Mouse (Mus musculus) frontal cortex, adult 2 months (tissue): ENCODE measurements around the gene Fam83c. TPM values are rescaled to one million over a fixed set of nuclear protein-coding genes. Genes with fewer than 3 reads are reported as not detected.
A peak's percentile ranks its signal among the peaks of the same experiment; 100 is the strongest.

ENCODE experiments used
- DNase-seq, 2 experiments: peaks; one replicate each; pipeline ENCODE4 v3.0.0; 2022; ENCODE audit warnings: low spot score in 1 of 2; ENCODE audit errors: extremely low spot score in 1 of 2
- polyA plus RNA-seq: library from polyadenylated mRNA; depleted of rRNA; stranded (reverse); fragments of >200 nt; gene quantifications from 2 replicates; pipeline ENCODE4 v1.2.3, GENCODE M21; 2012

Gene Fam83c
- polyA plus RNA-seq, 1 experiment: not detected

DNA sequence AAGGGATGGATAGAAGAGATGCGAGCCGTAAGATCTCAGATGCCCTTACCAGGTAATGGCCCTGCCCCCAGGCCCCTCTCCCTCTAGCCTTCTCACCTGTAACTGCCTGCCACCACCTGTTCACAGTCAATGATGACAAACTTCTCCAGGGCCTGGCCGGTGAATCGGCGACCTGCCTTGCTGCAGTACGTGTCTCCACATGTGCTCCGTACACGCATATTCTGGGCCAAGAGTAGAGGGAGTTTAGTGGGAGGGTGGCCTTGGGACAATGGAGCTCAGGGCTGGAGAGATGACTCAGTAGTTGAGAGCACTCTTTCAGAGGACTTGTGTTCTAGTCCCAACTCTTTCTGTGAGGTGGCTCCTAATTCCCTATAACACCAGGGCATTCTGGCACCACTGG is 3.8 kb downstream of the Fam83c start:
- no peak for DNase-seq

- DNase-seq: peak; percentile 68 to 88
These were observed 7.8 kb downstream of the Fam83c start, which contains the start of gene Eif6 for GRCm38 (mm10) chr2:155826630-155827424. TSS of gene Eif6 (minus strand) at chr2:155826925.

DNA sequence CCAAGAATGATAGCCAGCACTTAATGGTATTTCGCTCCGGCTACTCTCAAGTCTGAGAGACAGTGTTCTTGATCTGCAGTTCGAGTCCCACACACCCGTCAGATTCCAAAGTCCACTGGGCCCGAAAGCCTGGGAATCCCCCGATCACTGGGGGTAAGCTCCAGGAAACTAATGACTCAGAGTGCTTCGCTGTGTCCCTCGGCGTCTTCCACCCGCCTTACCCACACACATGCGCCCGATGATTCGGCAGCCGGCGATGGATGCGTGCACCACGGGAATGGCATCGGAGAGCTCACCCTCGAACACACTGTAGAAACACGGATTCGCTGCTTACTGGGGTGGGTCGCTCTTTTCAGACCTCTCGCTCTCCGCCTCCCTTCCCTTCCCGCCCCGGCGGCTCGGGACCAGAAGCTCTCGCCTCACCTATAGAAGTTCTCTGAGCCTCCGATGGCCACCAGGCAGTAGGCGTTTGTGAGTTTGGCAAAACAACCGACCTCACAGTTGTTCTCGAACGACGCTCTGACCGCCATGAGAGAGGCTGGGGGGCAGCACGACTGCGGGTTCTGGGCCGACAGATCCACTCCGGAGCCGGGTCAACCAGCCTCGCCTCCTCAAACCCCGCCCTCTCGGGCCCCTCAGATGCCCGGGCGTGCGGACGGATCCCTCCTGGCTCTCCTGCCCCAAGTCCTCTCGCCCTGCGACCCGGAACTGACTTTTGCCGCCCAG is 8.6 kb downstream of the Fam83c start:
- DNase-seq: peak in 1 of 2 experiments; percentile 43

- DNase-seq: no peak
These were observed 10.9 kb downstream of the Fam83c start for GRCm38 (mm10) chr2:155823722-155824121.

DNA sequence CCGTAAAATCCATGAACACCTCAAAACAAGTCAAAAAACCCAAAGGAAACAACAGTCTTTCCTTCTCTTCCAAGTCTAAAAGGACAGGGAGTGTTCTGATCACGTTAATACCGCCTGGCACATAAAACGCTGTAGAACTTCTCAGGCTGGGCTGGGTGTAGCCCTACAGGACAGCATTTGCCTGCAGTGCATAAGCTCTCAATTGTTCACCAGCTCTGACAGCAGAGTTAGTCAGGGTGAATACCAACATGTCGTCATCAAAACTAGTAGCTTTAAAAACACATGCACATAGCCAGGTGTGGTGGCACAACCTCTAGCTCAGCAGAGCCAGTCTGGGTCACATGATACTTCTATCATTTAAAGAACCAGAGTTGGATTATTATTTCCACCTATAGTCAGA is 13.9 kb downstream of the Fam83c start:
- no peak for DNase-seq

DNA sequence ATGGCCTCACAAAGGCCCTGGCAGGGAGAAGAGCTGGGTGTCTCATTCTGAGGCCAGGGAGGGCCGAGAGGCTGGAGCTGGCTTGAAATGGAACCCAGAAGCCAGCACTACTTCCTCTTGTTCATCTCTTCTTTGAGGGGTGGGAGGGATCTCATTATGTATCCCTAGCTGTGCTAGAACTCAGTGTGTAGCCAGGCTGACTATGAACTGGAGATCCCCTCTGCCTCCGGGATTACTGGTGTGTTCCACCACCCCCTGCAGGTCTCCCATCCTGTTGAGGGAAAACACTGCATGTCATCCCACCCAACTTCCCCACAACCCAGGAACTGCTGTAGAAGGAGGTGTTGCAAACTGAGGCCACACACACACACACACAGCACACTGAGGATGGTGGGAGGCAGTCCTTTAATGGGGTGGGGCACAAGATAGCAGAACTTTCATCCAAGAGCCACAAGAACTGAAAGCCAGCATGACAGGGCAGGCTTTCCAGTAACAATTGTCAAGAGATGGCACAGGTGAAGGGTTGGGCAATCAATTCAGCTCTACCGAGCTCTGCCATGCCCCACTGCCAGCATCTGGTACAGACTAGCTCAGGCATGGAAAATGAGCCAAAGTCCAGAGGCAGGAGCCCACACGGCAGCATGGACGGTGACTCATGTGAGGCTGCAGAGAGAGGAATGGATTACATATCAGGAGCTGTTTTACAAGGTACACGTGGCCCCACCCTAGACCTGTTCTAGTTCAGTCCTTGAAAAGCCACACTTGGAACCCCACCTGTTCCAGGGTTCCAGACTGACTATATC is 15.0 kb downstream of the Fam83c start:
- peak in 1 of 2 experiments; percentile 33 for DNase-seq

DNA sequence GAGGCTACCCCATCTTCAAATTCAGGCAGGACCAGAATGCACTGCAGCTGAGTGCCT is 15.4 kb downstream of the Fam83c start, which contains the start of gene BC029722:
Gene BC029722 (minus strand): TSS at position 35 of the 57 bp plus-strand sequence.
- DNase-seq: no peak

GRCm38 (mm10) chr2:155818596-155819391 is 15.9 kb downstream of the Fam83c start:
- DNase-seq: peak; percentile 92 to 95

GRCm38 (mm10) chr2:155817301-155818245 is 17.1 kb downstream of the Fam83c start:
- no peak for DNase-seq

DNA sequence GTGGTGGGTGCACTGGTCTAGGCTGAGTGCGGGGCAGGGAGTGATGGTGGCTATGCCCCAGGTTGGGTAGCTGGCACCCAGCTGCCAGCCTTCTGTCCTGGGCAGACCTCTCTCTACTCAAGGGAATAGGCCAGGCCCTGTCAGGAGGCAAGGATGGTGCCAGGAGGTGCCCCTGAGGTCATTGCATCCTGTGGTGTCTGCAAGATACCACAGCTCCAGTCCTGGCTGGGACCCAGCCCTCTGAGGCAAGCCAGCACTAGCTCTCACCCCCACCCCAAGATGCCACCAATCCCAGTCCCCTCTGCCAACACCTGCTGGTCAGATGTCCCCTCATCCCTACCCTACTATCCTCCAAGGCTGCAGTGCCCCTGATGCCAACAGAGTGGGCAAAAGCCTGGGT is 18.5 kb downstream of the Fam83c start:
- DNase-seq: no peak

GRCm38 (mm10) chr2:155814829-155815228 is 19.8 kb downstream of the Fam83c start:
- DNase-seq: peak in 1 of 2 experiments; percentile 44

DNA sequence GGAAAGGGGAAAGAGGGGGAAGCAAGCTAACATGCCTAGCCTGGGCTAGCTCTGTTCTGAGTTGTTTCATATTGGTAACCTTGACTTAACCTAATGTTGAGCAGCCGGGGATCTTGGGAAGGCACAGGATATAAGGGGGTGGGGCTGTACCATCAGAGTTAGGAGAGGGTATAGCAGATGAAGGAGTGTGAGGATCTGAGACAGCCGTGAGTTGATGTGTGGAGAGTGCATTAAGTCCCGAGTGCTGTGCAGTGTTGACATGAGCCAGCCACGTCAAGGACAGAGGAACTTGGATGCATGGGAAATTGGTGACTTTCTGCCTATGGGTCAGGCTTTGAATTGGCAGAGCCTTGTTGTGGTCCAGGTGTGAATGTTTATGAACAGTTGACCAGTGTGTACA is 22.0 kb downstream of the Fam83c start:
- no peak for DNase-seq

DNA sequence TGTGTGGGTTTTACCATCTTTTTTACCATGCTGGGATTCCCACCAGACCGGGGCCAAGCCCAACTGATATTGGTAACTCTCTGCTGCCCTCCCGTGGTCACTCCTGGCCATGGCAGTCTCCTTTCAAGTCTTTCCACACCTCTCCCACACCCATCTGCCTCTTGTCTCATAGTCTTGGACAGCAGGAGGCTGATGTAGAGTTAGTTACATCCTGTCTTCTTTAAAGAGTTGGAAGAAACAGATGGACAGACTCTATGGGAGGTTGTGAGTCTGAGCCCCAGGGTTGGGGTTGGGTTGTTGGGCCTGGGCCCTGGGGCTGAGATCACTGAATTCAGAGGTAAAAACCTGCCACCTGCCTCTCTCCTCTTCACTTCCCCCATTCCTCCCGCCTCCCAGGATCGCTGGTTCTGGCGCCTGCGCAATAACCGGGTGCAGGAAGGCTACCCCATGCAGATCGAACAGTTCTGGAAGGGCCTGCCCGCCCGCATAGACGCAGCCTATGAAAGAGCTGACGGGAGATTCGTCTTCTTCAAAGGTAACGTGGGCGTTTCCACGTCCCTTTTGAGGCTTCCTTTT is 22.7 kb downstream of the Fam83c start:
- peak; percentile 89 to 96 for DNase-seq

DNA sequence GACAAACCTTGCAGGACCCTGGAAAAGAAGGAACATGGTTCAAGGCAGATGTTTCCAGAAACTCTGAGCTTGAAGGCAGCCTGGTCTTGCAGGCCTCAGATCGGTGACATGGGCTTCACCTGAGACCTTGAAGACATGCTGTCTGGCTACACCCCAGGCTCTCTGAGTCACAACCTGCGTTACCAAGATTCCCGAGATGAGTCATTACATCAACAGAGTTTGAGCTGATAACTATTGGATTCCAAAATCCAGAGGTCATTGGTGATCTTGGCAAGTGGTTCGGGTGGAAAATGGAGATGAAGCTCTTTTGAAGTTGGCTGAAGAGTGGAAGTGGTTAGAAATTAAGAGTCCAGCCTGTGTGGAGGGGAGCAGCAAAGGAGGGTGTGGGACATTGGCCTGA is 25.0 kb downstream of the Fam83c start:
- DNase-seq: no peak

DNA sequence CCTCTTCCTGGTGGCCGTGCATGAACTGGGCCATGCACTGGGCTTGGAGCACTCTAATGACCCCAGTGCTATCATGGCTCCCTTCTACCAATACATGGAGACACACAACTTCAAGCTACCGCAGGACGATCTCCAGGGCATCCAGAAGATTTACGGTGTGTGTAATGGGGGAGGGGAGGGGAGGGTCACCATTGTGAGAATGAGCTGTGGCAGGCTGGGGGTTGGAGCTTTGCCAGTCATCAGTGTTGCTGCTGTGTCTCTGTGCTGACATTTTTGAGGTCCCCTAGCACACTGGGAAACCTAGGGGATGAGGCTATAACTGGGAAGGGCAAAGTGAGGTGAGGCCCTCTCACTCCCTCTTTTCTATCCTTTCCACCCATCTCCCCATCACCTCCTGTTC is 27.2 kb downstream of the Fam83c start:
- no peak for DNase-seq

DNA sequence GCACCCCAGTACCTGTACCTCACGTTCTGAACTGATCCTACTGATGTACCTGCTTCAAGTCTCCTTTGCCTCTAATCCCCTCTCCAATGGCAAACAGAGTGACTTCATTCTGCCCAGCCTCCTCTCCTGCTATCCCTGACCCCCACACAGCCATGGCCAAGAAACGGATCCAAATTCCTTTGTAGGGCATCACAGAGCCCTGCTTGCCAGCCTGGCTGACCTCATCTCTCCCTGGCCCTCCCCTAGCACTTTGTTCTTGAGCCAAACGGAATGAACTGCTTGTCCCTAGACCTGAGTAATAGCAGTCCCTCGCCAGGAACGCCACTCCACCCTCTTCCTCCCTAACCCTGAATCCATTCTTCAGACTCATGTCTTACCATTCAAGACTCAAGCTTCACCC is 28.1 kb downstream of the Fam83c start:
- no peak for DNase-seq

- no peak for DNase-seq
These were observed 28.8 kb downstream of the Fam83c start for GRCm38 (mm10) chr2:155805925-155806255.

GRCm38 (mm10) chr2:155805231-155805924 is 29.3 kb downstream of the Fam83c start:
- no peak for DNase-seq

GRCm38 (mm10) chr2:155804053-155804452 is 30.6 kb downstream of the Fam83c start:
- no peak for DNase-seq
